Mouse (Mus musculus): ENCODE results near the gene Deup1. TPM values are rescaled to one million over a fixed set of nuclear protein-coding genes. Genes with fewer than 3 reads are reported as not detected.

Gene Deup1
- total and polyA plus RNA-seq, 3 experiments: 0.16 TPM; not detected in 2

DNA sequence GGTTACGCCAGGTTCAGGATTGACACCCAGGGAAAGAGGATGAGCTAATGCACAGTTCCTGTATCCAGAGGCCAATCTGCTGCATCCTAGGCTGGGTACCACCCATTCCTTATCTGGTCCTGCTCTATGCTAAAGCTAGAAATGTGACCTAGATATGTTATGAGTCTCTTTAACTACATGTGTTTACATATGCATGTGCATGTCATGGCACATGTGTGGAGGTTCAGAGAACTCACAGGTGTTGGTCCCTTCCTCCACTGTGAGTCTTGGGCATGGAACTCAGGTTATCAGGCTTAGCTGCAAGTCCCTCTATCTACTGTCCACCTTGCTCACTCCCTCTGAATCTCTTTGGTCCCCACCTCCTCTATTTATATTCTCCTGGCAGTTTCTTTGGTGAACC is 41.8 kb downstream of the Deup1 start:
- no peak for DNase-seq
- 88% methylated on average over 1 of the region's 1 CpGs for WGBS
- Histone ChIP-seq H3K27me3 (ENCODE audit: control insufficient read depth, insufficient read depth, low read length) (no peaks in the 10 kb centered on the region), H3K4me1 (ENCODE audit: control insufficient read depth, insufficient read depth, low read length) (no peaks in the 10 kb centered on the region), H3K36me3 (ENCODE audit: control insufficient read depth, insufficient read depth, low read length) (no peaks in the 10 kb centered on the region), H3K4me3 (no peak overlapping the region), H3K27ac (no peak overlapping the region), H3K79me2 (replicated peaks; ENCODE audit: control insufficient read depth, insufficient read depth, low read length) (no peaks in the 10 kb centered on the region), H3K9ac (ENCODE audit: low read depth, low read length) (no peak overlapping the region)
- intact Hi-C loops (cut with DNase I): no loop called here
- TF ChIP-seq EP300 (IDR thresholded peaks at IDR 0.05; ENCODE audit: insufficient read depth, low read depth, low read length) (no peak), POLR2A (IDR thresholded peaks at IDR 0.05; ENCODE audit: insufficient read depth, low read depth, low read length) (no peak), CTCF (IDR thresholded peaks at IDR 0.05) (no peak)

- H3K36me3 ChIP-seq (ENCODE audit: control insufficient read depth, insufficient read depth, low read length): no peaks in the 10 kb centered on the region
- 72% methylated on average over 9 of the region's 9 CpGs for WGBS
- TF ChIP-seq EP300 (IDR thresholded peaks at IDR 0.05; ENCODE audit: insufficient read depth, low read depth, low read length) (no peak), CTCF (IDR thresholded peaks at IDR 0.05) (no peak), POLR2A (IDR thresholded peaks at IDR 0.05; ENCODE audit: insufficient read depth, low read depth, low read length) (no peak)
- no peaks in the 10 kb centered on the region for H3K4me1 ChIP-seq (ENCODE audit: control insufficient read depth, insufficient read depth, low read length)
- H3K27me3 ChIP-seq (ENCODE audit: control insufficient read depth, insufficient read depth, low read length): no peaks in the 10 kb centered on the region
- H3K27ac ChIP-seq: no peak overlapping the region
- intact Hi-C loops (cut with DNase I): no loop called here
- DNase-seq: no peak
- no peak overlapping the region for H3K9ac ChIP-seq (ENCODE audit: low read depth, low read length)
- no peak overlapping the region for H3K4me3 ChIP-seq
- no peaks in the 10 kb centered on the region for H3K79me2 ChIP-seq (replicated peaks; ENCODE audit: control insufficient read depth, insufficient read depth, low read length)
Measured at GRCm38 (mm10) chr9:15584209-15584608, 43.5 kb downstream of the Deup1 start.

DNA sequence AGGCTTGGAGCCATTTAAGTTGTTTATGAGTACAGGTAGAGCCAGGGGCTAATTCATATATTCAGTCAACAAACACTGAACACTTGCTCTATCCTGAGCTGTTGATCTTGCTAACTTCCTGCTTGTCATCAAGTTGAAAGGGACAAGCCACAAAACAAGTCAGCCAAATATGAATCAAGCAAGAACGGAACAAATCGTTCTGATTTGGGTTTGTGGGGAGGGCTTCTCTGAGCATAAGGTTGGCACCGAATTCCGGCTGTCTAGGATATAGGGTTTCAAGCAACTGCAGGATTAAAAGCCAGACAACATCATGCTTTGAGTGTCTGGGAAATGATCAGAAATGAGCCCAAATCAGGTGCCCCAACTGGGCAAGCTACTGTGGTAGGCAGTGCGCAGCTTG is 45.7 kb downstream of the Deup1 start:
- no peaks in the 10 kb centered on the region for H3K36me3 ChIP-seq (ENCODE audit: control insufficient read depth, insufficient read depth, low read length)
- no peak overlapping the region for H3K9ac ChIP-seq (ENCODE audit: low read depth, low read length)
- H3K27ac ChIP-seq: no peak overlapping the region
- intact Hi-C loops (cut with DNase I): no loop called here
- no peaks in the 10 kb centered on the region for H3K79me2 ChIP-seq (replicated peaks; ENCODE audit: control insufficient read depth, insufficient read depth, low read length)
- no peak overlapping the region for H3K4me3 ChIP-seq
- no peak for DNase-seq
- H3K27me3 ChIP-seq (ENCODE audit: control insufficient read depth, insufficient read depth, low read length): no peaks in the 10 kb centered on the region
- 89% methylated on average over 5 of the region's 5 CpGs for WGBS
- no peaks in the 10 kb centered on the region for H3K4me1 ChIP-seq (ENCODE audit: control insufficient read depth, insufficient read depth, low read length)
- TF ChIP-seq POLR2A (IDR thresholded peaks at IDR 0.05; ENCODE audit: insufficient read depth, low read depth, low read length): no peak
- TF ChIP-seq CTCF (IDR thresholded peaks at IDR 0.05): no peak
- TF ChIP-seq EP300 (IDR thresholded peaks at IDR 0.05; ENCODE audit: insufficient read depth, low read depth, low read length): no peak

DNA sequence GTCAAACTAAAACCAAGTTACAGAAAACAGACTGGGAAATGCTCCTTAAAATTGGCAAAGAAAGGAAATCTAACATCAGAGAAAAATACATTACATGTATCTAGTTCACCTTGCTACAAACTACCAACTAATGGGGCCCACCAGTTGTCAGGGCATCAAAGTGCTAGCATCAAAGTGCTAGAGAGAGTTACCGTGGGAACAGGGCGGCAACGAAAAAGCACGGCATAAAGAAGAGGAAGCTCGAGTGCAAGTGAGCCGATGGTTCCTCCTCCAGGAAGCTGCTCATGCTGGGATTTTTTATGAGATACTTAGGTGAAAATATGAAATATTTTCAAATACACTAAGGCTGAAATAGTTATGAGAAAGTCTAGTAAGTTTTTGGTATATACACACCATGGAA is 47.6 kb downstream of the Deup1 start:
- WGBS: 67% methylated on average over 6 of the region's 6 CpGs
- Histone ChIP-seq H3K4me3 (no peak overlapping the region), H3K27me3 (ENCODE audit: control insufficient read depth, insufficient read depth, low read length) (no peaks in the 10 kb centered on the region), H3K27ac (no peak overlapping the region), H3K4me1 (ENCODE audit: control insufficient read depth, insufficient read depth, low read length) (no peaks in the 10 kb centered on the region), H3K36me3 (ENCODE audit: control insufficient read depth, insufficient read depth, low read length) (no peaks in the 10 kb centered on the region), H3K79me2 (replicated peaks; ENCODE audit: control insufficient read depth, insufficient read depth, low read length) (no peaks in the 10 kb centered on the region), H3K9ac (ENCODE audit: low read depth, low read length) (no peak overlapping the region)
- no peak for DNase-seq
- intact Hi-C loops (cut with DNase I): no loop called here
- TF ChIP-seq CTCF (IDR thresholded peaks at IDR 0.05) (no peak), POLR2A (IDR thresholded peaks at IDR 0.05; ENCODE audit: insufficient read depth, low read depth, low read length) (no peak), EP300 (IDR thresholded peaks at IDR 0.05; ENCODE audit: insufficient read depth, low read depth, low read length) (no peak)

DNA sequence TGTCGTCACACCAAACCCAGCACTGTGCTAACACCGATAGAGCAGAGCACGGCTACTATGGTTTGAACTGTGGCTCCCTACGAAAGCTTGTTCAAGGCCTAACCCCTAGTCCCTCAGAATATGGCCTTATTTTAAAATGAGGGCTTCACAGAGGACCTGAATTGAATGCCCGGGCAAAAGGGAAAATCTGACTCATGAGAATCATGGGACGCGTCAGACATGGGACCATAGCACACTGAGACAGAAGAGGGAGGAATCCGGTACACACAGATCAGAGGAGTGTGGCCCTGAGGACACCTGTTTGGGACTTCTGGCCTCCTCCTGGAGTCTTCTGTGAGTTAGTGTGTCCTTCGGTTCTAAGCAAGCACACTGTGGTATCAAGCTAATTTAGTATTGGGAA is 48.8 kb downstream of the Deup1 start:
- WGBS: 87% methylated on average over 9 of the region's 9 CpGs
- no peaks in the 10 kb centered on the region for H3K79me2 ChIP-seq (replicated peaks; ENCODE audit: control insufficient read depth, insufficient read depth, low read length)
- H3K27ac ChIP-seq: no peak overlapping the region
- no peak for DNase-seq
- H3K36me3 ChIP-seq (ENCODE audit: control insufficient read depth, insufficient read depth, low read length): no peaks in the 10 kb centered on the region
- no peak overlapping the region for H3K9ac ChIP-seq (ENCODE audit: low read depth, low read length)
- no peaks in the 10 kb centered on the region for H3K27me3 ChIP-seq (ENCODE audit: control insufficient read depth, insufficient read depth, low read length)
- no peaks in the 10 kb centered on the region for H3K4me1 ChIP-seq (ENCODE audit: control insufficient read depth, insufficient read depth, low read length)
- TF ChIP-seq CTCF (IDR thresholded peaks at IDR 0.05): no peak
- no peak for TF ChIP-seq POLR2A (IDR thresholded peaks at IDR 0.05; ENCODE audit: insufficient read depth, low read depth, low read length)
- TF ChIP-seq EP300 (IDR thresholded peaks at IDR 0.05; ENCODE audit: insufficient read depth, low read depth, low read length): no peak
- H3K4me3 ChIP-seq: no peak overlapping the region
- intact Hi-C loops (cut with DNase I): no loop called here

GRCm38 (mm10) chr9:15578427-15578826 is 49.3 kb downstream of the Deup1 start:
- 33% methylated on average over 1 of the region's 1 CpGs for WGBS
- intact Hi-C loops (cut with DNase I): no loop called here
- TF ChIP-seq POLR2A (IDR thresholded peaks at IDR 0.05; ENCODE audit: insufficient read depth, low read depth, low read length) (no peak), CTCF (IDR thresholded peaks at IDR 0.05) (no peak), EP300 (IDR thresholded peaks at IDR 0.05; ENCODE audit: insufficient read depth, low read depth, low read length) (no peak)
- Histone ChIP-seq H3K4me1 (ENCODE audit: control insufficient read depth, insufficient read depth, low read length) (no peaks in the 10 kb centered on the region), H3K27ac (no peak overlapping the region), H3K79me2 (replicated peaks; ENCODE audit: control insufficient read depth, insufficient read depth, low read length) (no peaks in the 10 kb centered on the region), H3K4me3 (no peak overlapping the region), H3K36me3 (ENCODE audit: control insufficient read depth, insufficient read depth, low read length) (no peaks in the 10 kb centered on the region), H3K27me3 (ENCODE audit: control insufficient read depth, insufficient read depth, low read length) (no peaks in the 10 kb centered on the region), H3K9ac (ENCODE audit: low read depth, low read length) (no peak overlapping the region)
- no peak for DNase-seq

Measured in heart, adult 2 months (tissue).